Mouse (Mus musculus): Measurements from ENCODE around the gene Tmem9. TPM values are rescaled to one million over a fixed set of nuclear protein-coding genes. Genes with fewer than 3 reads are reported as not detected.

Tmem9 gene
- 70.5 and 90.9 TPM in 2 replicates for polyA plus RNA-seq (2021; fragmentation: Nextera tagmentation)
- long read RNA-seq, experiment 1, transcript Tmem9-201 (6 exons, 1,806 nt), result major isoform, 321 of 354 reads
- long read RNA-seq, experiment 1, partial matches to known transcripts, result 24 of 354 reads
- long read RNA-seq, experiment 1, other reads (novel, unspliced or antisense), result 4 of 354 reads
- long read RNA-seq, experiment 2, transcript Tmem9-201 (6 exons, 1,806 nt), result major isoform, 93 of 112 reads
- long read RNA-seq, experiment 2, partial matches to known transcripts, result 16 of 112 reads
- long read RNA-seq, experiment 2, other reads (novel, unspliced or antisense), result 3 of 112 reads

GRCm38 (mm10) chr1:136007211-136008158, at the start of gene Tmem9:
Gene Tmem9 (plus strand): TSS chr1:136008150.

GRCm38 (mm10) chr1:136006292-136006748, 1.6 kb upstream of the Tmem9 start, which contains the start of gene Igfn1:
Gene Igfn1 (minus strand): TSS chr1:136006342.

GRCm38 (mm10) chr1:136050312-136051012, 42.5 kb downstream of the Tmem9 start, which contains the start of gene Ascl5:
Gene Ascl5 (plus strand): TSS chr1:136050804.

GRCm38 (mm10) chr1:136052547-136052946, 44.6 kb downstream of the Tmem9 start, which contains the start of gene Cacna1s:
Gene Cacna1s (plus strand): TSS chr1:136052750.

Other genes with a start within 250 kb of the Tmem9 start
- 35.4 and 49.0 TPM in 2 replicates for gene Phlda3, start 242.0 kb upstream of the Tmem9 start, polyA plus RNA-seq (2021; fragmentation: Nextera tagmentation)
- gene Tnni1, start 228.7 kb upstream of the Tmem9 start, polyA plus RNA-seq (2021; fragmentation: Nextera tagmentation), result 11.0 and 11.3 TPM in 2 replicates
- gene Lad1, start 189.6 kb upstream of the Tmem9 start, polyA plus RNA-seq (2021; fragmentation: Nextera tagmentation), result 0.39 and 1.4 TPM in 2 replicates
- gene Tnnt2, start 171.8 kb upstream of the Tmem9 start, polyA plus RNA-seq (2021; fragmentation: Nextera tagmentation), result 7.4 and 10.4 TPM in 2 replicates
- gene Pkp1, start 88.9 kb upstream of the Tmem9 start, polyA plus RNA-seq (2021; fragmentation: Nextera tagmentation), result 0.03 and 0.07 TPM in 2 replicates
- gene Igfn1, start 1.8 kb upstream of the Tmem9 start, polyA plus RNA-seq (2021; fragmentation: Nextera tagmentation), result 1.8 and 2.0 TPM in 2 replicates
- gene Ascl5, start 42.7 kb downstream of the Tmem9 start, polyA plus RNA-seq (2021; fragmentation: Nextera tagmentation), result 0.93 TPM in 1 of 2 replicates, not detected in the other
- 0.55 and 0.83 TPM in 2 replicates for gene Cacna1s, start 44.6 kb downstream of the Tmem9 start, polyA plus RNA-seq (2021; fragmentation: Nextera tagmentation)
- gene Kif21b, start 123.2 kb downstream of the Tmem9 start, polyA plus RNA-seq (2021; fragmentation: Nextera tagmentation), result 4.4 and 5.7 TPM in 2 replicates
- gene Mroh3, start 204.7 kb downstream of the Tmem9 start, polyA plus RNA-seq (2021; fragmentation: Nextera tagmentation), result 0.06 and 0.13 TPM in 2 replicates
- 0.65 and 1.1 TPM in 2 replicates for gene Inava, start 226.1 kb downstream of the Tmem9 start, polyA plus RNA-seq (2021; fragmentation: Nextera tagmentation)

All from left cerebral cortex, adult 6 months (tissue).